Mouse (Mus musculus) splenic B cell, adult 2 months (primary cell): Measurements from ENCODE around the gene Ubr7.

Source experiments
- DNase-seq: peaks from one replicate; pipeline ENCODE4 v3.0.0-alpha.2; 2011; ENCODE audit warnings: low read depth, low spot score
- H3K27me3 ChIP-seq: 2 replicates; pipeline ENCODE4 v1.6.1; 2012; ENCODE audit warnings: mild to moderate bottlenecking, low read length, moderate library complexity, mixed read lengths; ENCODE audit not compliant: control insufficient read depth, poor library complexity, insufficient read depth, severe bottlenecking
- H3K36me3 ChIP-seq: 2 replicates; pipeline ENCODE4 v1.6.1; 2012; ENCODE audit warnings: mild to moderate bottlenecking, low read length, moderate library complexity, mixed read lengths; ENCODE audit not compliant: control insufficient read depth, poor library complexity, insufficient read depth, severe bottlenecking

Ubr7 gene

DNA sequence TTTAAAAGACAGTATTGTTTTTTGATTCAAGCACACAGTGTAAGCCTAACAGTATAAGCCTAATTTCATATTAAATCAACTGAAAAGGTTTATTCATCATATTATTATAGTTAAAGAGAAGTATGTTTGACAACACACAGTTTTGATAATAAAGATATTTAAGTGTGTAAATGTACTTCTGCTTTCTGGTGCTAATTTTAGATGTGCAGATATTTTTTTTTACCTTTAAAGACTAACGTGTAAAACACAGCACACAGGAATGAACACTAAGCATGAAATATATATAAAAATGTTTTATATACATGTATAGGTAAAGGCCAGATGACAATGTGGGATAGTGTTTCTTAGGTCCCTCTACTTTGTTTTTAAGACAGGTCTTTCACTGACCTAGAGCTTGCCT lies 69.4 kb downstream of the Ubr7 start:
- H3K36me3 ChIP-seq = no peaks in the 10 kb centered on the region
- DNase-seq = no peak
- H3K27me3 ChIP-seq = no peaks in the 10 kb centered on the region
